Mouse (Mus musculus): ENCODE measurements around the gene Ly75. TPM values are rescaled to one million over a fixed set of nuclear protein-coding genes. Genes with fewer than 3 reads are reported as not detected.

Gene Ly75
- total and polyA plus RNA-seq, 3 experiments, result 0.15 to 16.0 (median 12.5) TPM

DNA sequence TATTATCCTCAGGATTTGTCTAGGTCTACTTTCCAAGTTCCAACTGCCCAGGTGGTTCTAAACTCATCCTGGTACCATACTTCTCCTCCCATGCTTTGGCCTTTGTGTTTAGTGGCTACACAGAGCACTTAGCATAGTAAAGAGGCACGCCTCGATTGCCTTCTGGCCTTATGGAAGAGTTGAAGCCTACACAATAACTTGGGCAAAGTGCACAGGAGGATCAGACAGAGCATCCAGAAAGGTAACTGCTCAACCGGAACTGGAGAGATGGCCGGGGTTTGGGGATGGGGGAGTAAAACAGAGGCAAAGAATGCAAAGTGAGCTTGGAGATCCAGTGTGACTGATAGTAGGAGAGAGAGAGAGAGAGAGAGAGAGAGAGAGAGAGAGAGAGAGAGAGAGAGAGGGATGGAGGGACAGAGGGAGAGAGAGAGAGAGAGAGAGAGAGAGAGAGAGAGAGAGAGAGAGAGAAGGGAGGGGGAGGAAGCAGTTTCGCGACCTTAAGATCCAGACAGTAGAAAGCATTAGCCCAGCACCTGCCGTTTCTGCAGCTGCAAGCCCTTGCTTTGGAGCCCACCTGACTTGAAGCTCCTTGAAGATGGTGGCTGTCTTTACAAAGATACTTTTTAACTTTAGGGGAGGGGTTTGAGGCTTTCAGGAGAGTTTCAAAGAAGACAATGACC, 1.1 kb upstream of the Ly75 start:
- Histone ChIP-seq H3K4me1 (ENCODE audit: insufficient read depth, low read depth, low read length) (peaks cover 33% of the 10 kb centered on the region), H3K27me3 (ENCODE audit: insufficient read depth, low read length) (peaks cover 4% of the 10 kb centered on the region; the same call in 1 of the 2 replicates), H3K36me3 (replicated peaks) (no peaks in the 10 kb centered on the region), H3K4me3 (ENCODE audit: low read depth, low read length) (no peak overlapping the region), H3K9me3 (replicated peaks) (no peaks in the 10 kb centered on the region)
- no peak for ATAC-seq (ENCODE audit: extremely low read depth, insufficient number of reproducible peaks, low FRiP score, poor library complexity, severe bottlenecking)
- no peak for TF ChIP-seq POLR2AphosphoS5 (IDR thresholded peaks at IDR 0.05; ENCODE audit: insufficient replicate concordance, low read depth, low read length)
- TF ChIP-seq GATA1 (IDR thresholded peaks at IDR 0.05; ENCODE audit: borderline replicate concordance, low read length), result no peak
- TF ChIP-seq CTCF (IDR thresholded peaks at IDR 0.05; ENCODE audit: low read depth, low read length), result no peak
- no peak for TF ChIP-seq TAL1 (conservative IDR thresholded peaks at IDR 0.05; ENCODE audit: low read depth, low read length)
- no peak for TF ChIP-seq GATA2 (IDR thresholded peaks at IDR 0.05; ENCODE audit: borderline replicate concordance, low read depth, low read length)
- no peak for DNase-seq (ENCODE audit: low spot score)

DNA sequence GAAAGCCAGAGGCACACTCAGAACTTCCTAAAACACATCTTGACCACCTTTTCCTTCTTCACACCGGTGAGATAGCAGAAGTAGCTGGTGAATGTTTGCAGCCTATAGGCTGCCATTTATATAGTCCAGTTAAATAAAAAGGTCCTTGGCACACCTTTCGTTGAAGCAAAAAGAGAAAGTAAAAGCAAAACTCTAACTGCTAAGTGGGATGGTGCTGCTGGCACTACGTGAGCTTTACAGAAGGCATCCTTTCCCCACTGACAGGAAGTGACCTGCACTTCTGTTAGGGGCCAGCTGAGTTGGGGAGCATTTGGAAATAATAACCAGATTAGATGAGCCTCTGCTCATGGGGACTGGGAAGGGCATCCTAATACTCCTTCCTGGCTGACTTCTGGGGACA, 757 bp downstream of the Ly75 start:
- peaks cover 4% of the 10 kb centered on the region; the same call in 1 of the 2 replicates for H3K27me3 ChIP-seq (ENCODE audit: insufficient read depth, low read length)
- no peak for ATAC-seq (ENCODE audit: extremely low read depth, insufficient number of reproducible peaks, low FRiP score, poor library complexity, severe bottlenecking)
- DNase-seq (ENCODE audit: low spot score), result no peak
- H3K4me1 ChIP-seq (ENCODE audit: insufficient read depth, low read depth, low read length), result peaks cover 33% of the 10 kb centered on the region
- TF ChIP-seq POLR2AphosphoS5 (IDR thresholded peaks at IDR 0.05; ENCODE audit: insufficient replicate concordance, low read depth, low read length) (no peak), GATA1 (IDR thresholded peaks at IDR 0.05; ENCODE audit: borderline replicate concordance, low read length) (no peak), TAL1 (conservative IDR thresholded peaks at IDR 0.05; ENCODE audit: low read depth, low read length) (no peak), CTCF (IDR thresholded peaks at IDR 0.05; ENCODE audit: low read depth, low read length) (no peak), GATA2 (IDR thresholded peaks at IDR 0.05; ENCODE audit: borderline replicate concordance, low read depth, low read length) (no peak)
- H3K4me3 ChIP-seq (ENCODE audit: low read depth, low read length), result peak overlapping the region; percentile 75
- no peaks in the 10 kb centered on the region for H3K36me3 ChIP-seq (replicated peaks)
- H3K9me3 ChIP-seq (replicated peaks), result no peaks in the 10 kb centered on the region

DNA sequence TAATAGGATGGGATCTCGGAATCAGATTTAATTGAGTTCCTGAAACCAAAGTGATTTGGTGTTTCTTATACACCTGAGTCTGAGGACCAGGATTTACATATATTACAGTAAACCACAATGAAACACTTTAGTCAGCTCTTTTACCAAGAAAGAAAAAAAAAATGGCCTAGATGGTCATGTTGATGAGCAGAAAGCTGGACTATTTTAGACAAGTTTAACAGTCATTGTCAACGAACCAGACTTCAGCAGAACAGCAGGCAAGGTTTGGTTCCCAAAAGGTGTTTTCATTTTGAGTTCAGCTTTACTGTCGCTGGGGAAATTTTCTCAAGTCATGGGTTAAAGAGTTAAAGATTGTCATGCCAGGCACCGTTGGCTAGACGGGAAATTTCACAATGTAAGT, 5.8 kb downstream of the Ly75 start:
- TF ChIP-seq GATA2 (IDR thresholded peaks at IDR 0.05; ENCODE audit: borderline replicate concordance, low read depth, low read length) (no peak), CTCF (IDR thresholded peaks at IDR 0.05; ENCODE audit: low read depth, low read length) (no peak), GATA1 (IDR thresholded peaks at IDR 0.05; ENCODE audit: borderline replicate concordance, low read length) (no peak), POLR2AphosphoS5 (IDR thresholded peaks at IDR 0.05; ENCODE audit: insufficient replicate concordance, low read depth, low read length) (no peak), TAL1 (conservative IDR thresholded peaks at IDR 0.05; ENCODE audit: low read depth, low read length) (no peak)
- no peaks in the 10 kb centered on the region for H3K9me3 ChIP-seq (replicated peaks)
- DNase-seq (ENCODE audit: low spot score), result no peak
- H3K36me3 ChIP-seq (replicated peaks), result peaks cover 8% of the 10 kb centered on the region
- no peaks in the 10 kb centered on the region; the same call in 1 of the 2 replicates for H3K27me3 ChIP-seq (ENCODE audit: insufficient read depth, low read length)
- H3K4me3 ChIP-seq (ENCODE audit: low read depth, low read length), result no peak overlapping the region
- ATAC-seq (ENCODE audit: extremely low read depth, insufficient number of reproducible peaks, low FRiP score, poor library complexity, severe bottlenecking), result no peak
- H3K4me1 ChIP-seq (ENCODE audit: insufficient read depth, low read depth, low read length), result peaks cover 2% of the 10 kb centered on the region; the same call in 1 of the 2 replicates

DNA sequence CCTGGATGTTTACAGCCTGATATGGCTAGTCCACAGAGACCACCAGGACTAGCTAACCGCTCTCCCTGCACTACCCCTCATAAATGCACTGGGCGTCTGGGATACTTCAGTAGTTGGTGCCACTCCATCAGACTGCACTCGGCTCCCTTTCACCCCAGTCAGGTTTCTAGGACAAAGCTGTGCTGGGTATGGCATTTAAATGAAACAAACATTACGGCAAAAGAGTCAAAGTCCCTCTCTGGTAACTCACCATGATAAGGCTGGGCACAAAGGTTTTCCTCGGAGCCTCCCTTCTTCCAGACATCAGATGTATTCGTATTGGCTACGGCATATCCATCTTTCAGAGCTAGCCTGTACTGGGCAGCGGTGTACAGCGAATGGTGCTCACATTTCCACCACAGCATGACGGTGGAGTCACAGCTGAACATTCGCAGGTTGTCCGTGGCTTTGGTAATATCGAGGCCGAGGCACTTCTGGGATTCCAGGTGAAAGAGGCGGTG, 7.4 kb downstream of the Ly75 start:
- Histone ChIP-seq H3K4me3 (ENCODE audit: low read depth, low read length) (no peak overlapping the region), H3K9me3 (replicated peaks) (no peaks in the 10 kb centered on the region), H3K36me3 (replicated peaks) (peaks cover 8% of the 10 kb centered on the region), H3K4me1 (ENCODE audit: insufficient read depth, low read depth, low read length) (no peaks in the 10 kb centered on the region), H3K27me3 (ENCODE audit: insufficient read depth, low read length) (no peaks in the 10 kb centered on the region)
- ATAC-seq (ENCODE audit: extremely low read depth, insufficient number of reproducible peaks, low FRiP score, poor library complexity, severe bottlenecking) (no peak), DNase-seq (ENCODE audit: low spot score) (no peak)
- TF ChIP-seq GATA1 (IDR thresholded peaks at IDR 0.05; ENCODE audit: borderline replicate concordance, low read length) (no peak), GATA2 (IDR thresholded peaks at IDR 0.05; ENCODE audit: borderline replicate concordance, low read depth, low read length) (no peak), CTCF (IDR thresholded peaks at IDR 0.05; ENCODE audit: low read depth, low read length) (no peak), POLR2AphosphoS5 (IDR thresholded peaks at IDR 0.05; ENCODE audit: insufficient replicate concordance, low read depth, low read length) (no peak), TAL1 (conservative IDR thresholded peaks at IDR 0.05; ENCODE audit: low read depth, low read length) (no peak)

DNA sequence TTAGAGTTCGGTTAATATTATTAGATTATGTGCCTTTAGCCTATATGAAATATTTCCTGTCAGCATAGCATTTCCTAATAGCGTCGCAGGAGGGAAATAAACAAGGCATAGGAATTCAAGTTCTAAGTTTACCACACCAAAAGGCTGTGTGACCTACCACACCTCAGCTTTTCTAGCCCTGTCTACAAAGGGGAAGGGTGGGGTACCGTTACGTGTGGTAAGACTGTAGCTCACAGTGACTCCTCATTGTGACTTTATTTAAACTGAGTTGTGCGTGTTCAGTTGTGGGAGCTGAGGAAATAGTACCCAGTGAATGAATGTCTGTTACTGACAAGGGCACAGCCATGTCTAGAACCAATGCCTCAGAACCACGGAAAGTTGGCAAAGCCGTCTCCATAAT, 8.0 kb downstream of the Ly75 start:
- TF ChIP-seq GATA1 (IDR thresholded peaks at IDR 0.05; ENCODE audit: borderline replicate concordance, low read length), result no peak

DNA sequence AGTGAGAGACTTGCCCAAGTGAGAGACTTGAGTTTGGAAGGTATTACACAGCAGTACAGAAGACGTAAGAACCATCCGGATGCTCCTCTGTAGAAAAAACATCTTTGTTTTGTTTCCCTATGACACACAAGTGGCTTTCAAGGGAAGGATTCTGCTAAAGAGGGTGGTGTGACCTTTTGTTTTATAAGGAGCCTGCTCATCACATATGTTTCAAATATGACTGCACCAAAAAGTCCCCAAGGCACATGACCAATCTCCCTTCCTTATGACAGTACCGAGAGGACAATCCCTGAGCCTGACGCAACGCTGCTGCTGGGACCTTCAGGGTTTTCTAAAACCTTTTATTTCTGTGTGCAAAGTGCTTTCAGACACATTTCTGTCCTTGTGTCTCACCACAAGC, 12.9 kb downstream of the Ly75 start:
- Histone ChIP-seq H3K27me3 (ENCODE audit: insufficient read depth, low read length) (no peaks in the 10 kb centered on the region), H3K4me1 (ENCODE audit: insufficient read depth, low read depth, low read length) (peaks cover 3% of the 10 kb centered on the region), H3K4me3 (ENCODE audit: low read depth, low read length) (no peak overlapping the region), H3K36me3 (replicated peaks) (peaks cover 1% of the 10 kb centered on the region), H3K9me3 (replicated peaks) (no peaks in the 10 kb centered on the region)
- no peak for DNase-seq (ENCODE audit: low spot score)
- TF ChIP-seq TAL1 (conservative IDR thresholded peaks at IDR 0.05; ENCODE audit: low read depth, low read length), result no peak
- no peak for TF ChIP-seq GATA2 (IDR thresholded peaks at IDR 0.05; ENCODE audit: borderline replicate concordance, low read depth, low read length)
- no peak for TF ChIP-seq CTCF (IDR thresholded peaks at IDR 0.05; ENCODE audit: low read depth, low read length)
- TF ChIP-seq POLR2AphosphoS5 (IDR thresholded peaks at IDR 0.05; ENCODE audit: insufficient replicate concordance, low read depth, low read length), result no peak
- TF ChIP-seq GATA1 (IDR thresholded peaks at IDR 0.05; ENCODE audit: borderline replicate concordance, low read length), result no peak
- ATAC-seq (ENCODE audit: extremely low read depth, insufficient number of reproducible peaks, low FRiP score, poor library complexity, severe bottlenecking), result no peak

More for the DNA sequence above, 8.0 kb downstream of the Ly75 start:
- Histone ChIP-seq H3K27me3 (ENCODE audit: insufficient read depth, low read length) (no peaks in the 10 kb centered on the region), H3K4me3 (ENCODE audit: low read depth, low read length) (no peak overlapping the region), H3K9me3 (replicated peaks) (no peaks in the 10 kb centered on the region), H3K36me3 (replicated peaks) (peaks cover 8% of the 10 kb centered on the region), H3K4me1 (ENCODE audit: insufficient read depth, low read depth, low read length) (no peaks in the 10 kb centered on the region)
- DNase-seq (ENCODE audit: low spot score) (no peak), ATAC-seq (ENCODE audit: extremely low read depth, insufficient number of reproducible peaks, low FRiP score, poor library complexity, severe bottlenecking) (no peak)
